ENCODE assay signal across 14 mouse cellular contexts in the genomic region with DNA sequence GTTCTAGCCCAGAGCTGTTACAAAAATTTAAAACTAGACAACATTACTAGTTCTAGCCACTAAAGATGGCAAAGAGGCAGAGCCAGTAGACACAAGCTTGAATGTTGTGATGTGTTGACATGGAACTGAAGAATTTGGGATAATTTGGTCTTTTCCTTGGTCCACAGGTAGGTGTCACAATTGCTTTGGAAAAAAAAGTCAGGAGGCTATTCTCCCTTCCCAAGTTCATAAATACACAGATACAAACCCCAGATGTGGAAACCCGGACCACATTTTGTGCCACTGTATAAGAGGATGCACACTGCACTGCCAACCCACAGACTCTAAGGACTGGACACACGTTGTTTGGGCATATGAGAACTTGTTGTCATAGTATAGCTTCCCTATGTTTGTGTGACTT. TPM values are rescaled to one million over a fixed set of nuclear protein-coding genes. Genes with fewer than 3 reads are reported as not detected.
DNase-seq lines count a peak whose midpoint lies in the region; ATAC-seq and TF ChIP-seq lines count a peak whose summit lies in the region.
"Had no signal": no experiment of that assay in that cellular context is flagged by ENCODE, and none has a peak within 500 bp of the region (broad histone marks: within the 10 kb centered on the region; RNA-seq: fewer than 3 reads in every experiment).

No protein-coding gene starts in this region.

- TF ChIP-seq POLR2A in heart, adult 2 months (IDR thresholded peaks at IDR 0.05; ENCODE audit: insufficient read depth, low read depth, low read length), result no peak

- no peak overlapping the region for H3K9ac ChIP-seq in heart, embryonic 11.5 days (ENCODE audit: low read depth, low read length)
- no peak overlapping the region for H3K9ac ChIP-seq in heart, adult 2 months (ENCODE audit: low read depth, low read length)
- H3K9ac ChIP-seq in lung, embryonic 15.5 days, result 0 out of 2 replicates have a peak overlapping the region, but pooled peaks have one; percentile 1
- 0 out of 2 replicates have a peak overlapping the region, but pooled peaks have one; percentile 2 for H3K9ac ChIP-seq in hindbrain, embryonic 15.5 days
- no peak overlapping the region for H3K9ac ChIP-seq in neural tube, embryonic 15.5 days (replicated peaks)

- no peaks in the 10 kb centered on the region for H3K9me3 ChIP-seq in heart, embryonic 11.5 days (replicated peaks; ENCODE audit: control insufficient read depth, low read length)
- no peaks in the 10 kb centered on the region for H3K9me3 ChIP-seq in lung, embryonic 15.5 days
- no peaks in the 10 kb centered on the region for H3K9me3 ChIP-seq in hindbrain, embryonic 15.5 days
- no peaks in the 10 kb centered on the region for H3K9me3 ChIP-seq in neural tube, embryonic 15.5 days (replicated peaks)

- WGBS in heart, embryonic 11.5 days (ENCODE audit: insufficient replicate concordance), result 41% methylated on average over 2 of the region's 2 CpGs
- 46% methylated on average over 2 of the region's 2 CpGs for WGBS in heart, adult 2 months
- WGBS in lung, embryonic 15.5 days, result 10% methylated on average over 2 of the region's 2 CpGs
- WGBS in hindbrain, embryonic 15.5 days, result 20% methylated on average over 2 of the region's 2 CpGs
- WGBS in neural tube, embryonic 15.5 days, result 29% methylated on average over 2 of the region's 2 CpGs

- TF ChIP-seq EP300 in heart, adult 2 months (IDR thresholded peaks at IDR 0.05; ENCODE audit: insufficient read depth, low read depth, low read length), result no peak

- intact Hi-C loops in heart, adult 2 months (cut with DNase I), result no loop called here

- TF ChIP-seq CTCF in heart, adult 2 months (IDR thresholded peaks at IDR 0.05), result no peak

- H3K36me3 ChIP-seq in heart, embryonic 11.5 days (ENCODE audit: control insufficient read depth, insufficient read depth, low read length), result no peaks in the 10 kb centered on the region
- no peaks in the 10 kb centered on the region for H3K36me3 ChIP-seq in heart, adult 2 months (ENCODE audit: control insufficient read depth, insufficient read depth, low read length)
- no peaks in the 10 kb centered on the region for H3K36me3 ChIP-seq in lung, embryonic 15.5 days
- H3K36me3 ChIP-seq in hindbrain, embryonic 15.5 days, result no peaks in the 10 kb centered on the region
- no peaks in the 10 kb centered on the region for H3K36me3 ChIP-seq in neural tube, embryonic 15.5 days

- H3K4me2 ChIP-seq in heart, embryonic 11.5 days, result peak overlapping the region; percentile 90
- H3K4me2 ChIP-seq in lung, embryonic 15.5 days, result peak overlapping the region; percentile 91
- peak overlapping the region; percentile 77 for H3K4me2 ChIP-seq in hindbrain, embryonic 15.5 days
- peak overlapping the region; percentile 75; the same call in 1 of the 2 replicates for H3K4me2 ChIP-seq in neural tube, embryonic 15.5 days

- H3K4me3 ChIP-seq in heart, embryonic 11.5 days (ENCODE audit: low read depth, low read length), result 0 out of 2 replicates have a peak overlapping the region, but pooled peaks have one; percentile 5
- no peak overlapping the region for H3K4me3 ChIP-seq in heart, adult 2 months
- H3K4me3 ChIP-seq in lung, embryonic 15.5 days, result peak overlapping the region; percentile 62
- peak overlapping the region; percentile 69 for H3K4me3 ChIP-seq in hindbrain, embryonic 15.5 days
- 0 out of 2 replicates have a peak overlapping the region, but pooled peaks have one; percentile 49 for H3K4me3 ChIP-seq in neural tube, embryonic 15.5 days (replicated peaks)

- peaks cover 83% of the 10 kb centered on the region for H3K27me3 ChIP-seq in heart, embryonic 11.5 days (ENCODE audit: control insufficient read depth, insufficient read depth, low read length)
- peaks cover 16% of the 10 kb centered on the region for H3K27me3 ChIP-seq in heart, adult 2 months (ENCODE audit: control insufficient read depth, insufficient read depth, low read length)
- peaks cover 93% of the 10 kb centered on the region for H3K27me3 ChIP-seq in lung, embryonic 15.5 days
- H3K27me3 ChIP-seq in hindbrain, embryonic 15.5 days, result peaks cover 40% of the 10 kb centered on the region
- H3K27me3 ChIP-seq in neural tube, embryonic 15.5 days (replicated peaks), result peaks cover 61% of the 10 kb centered on the region
- H3K27me3 ChIP-seq: CH12.LX had no signal

- no peaks in the 10 kb centered on the region; the same call in 1 of the 2 replicates for H3K4me1 ChIP-seq in heart, embryonic 11.5 days (ENCODE audit: control insufficient read depth, insufficient read depth, low read length)
- no peaks in the 10 kb centered on the region for H3K4me1 ChIP-seq in heart, adult 2 months (ENCODE audit: control insufficient read depth, insufficient read depth, low read length)
- H3K4me1 ChIP-seq in lung, embryonic 15.5 days, result peaks cover 10% of the 10 kb centered on the region
- peaks cover 27% of the 10 kb centered on the region for H3K4me1 ChIP-seq in hindbrain, embryonic 15.5 days (replicated peaks)
- peaks cover 35% of the 10 kb centered on the region for H3K4me1 ChIP-seq in neural tube, embryonic 15.5 days

- H3K27ac ChIP-seq in heart, embryonic 11.5 days (ENCODE audit: low read depth, low read length), result no peak overlapping the region
- no peak overlapping the region for H3K27ac ChIP-seq in heart, adult 2 months
- H3K27ac ChIP-seq in lung, embryonic 15.5 days, result peak overlapping the region; percentile 5; the same call in 1 of the 2 replicates
- H3K27ac ChIP-seq in hindbrain, embryonic 15.5 days (replicated peaks), result 0 out of 2 replicates have a peak overlapping the region, but pooled peaks have one; percentile 27
- H3K27ac ChIP-seq in neural tube, embryonic 15.5 days (replicated peaks), result no peak overlapping the region

- ATAC-seq in heart, embryonic 11.5 days (replicated peaks; ENCODE audit: insufficient number of reproducible peaks, low FRiP score, low TSS enrichment), result no peak
- no peak for ATAC-seq in lung, embryonic 15.5 days (ENCODE audit: borderline replicate concordance, extremely low read depth, low FRiP score, low TSS enrichment)
- no peak for ATAC-seq in hindbrain, embryonic 15.5 days (ENCODE audit: low FRiP score, low read depth)
- ATAC-seq in neural tube, embryonic 15.5 days (ENCODE audit: low FRiP score), result no peak

- no peak for DNase-seq in heart, adult 2 months
- DNase-seq in lung, postnatal 25 days (ENCODE audit: low spot score), result no peak
- DNase-seq in spleen, adult 18-20 months, result no peak
- DNase-seq in gastrocnemius, postnatal 25 days, result no peak
- DNase-seq: gastrocnemius, postnatal 36 days; kidney, postnatal 36 days; liver; right cerebral cortex, postnatal 25 days; thymus, adult 18-20 months had no signal

- H3K79me2 ChIP-seq in heart, adult 2 months (replicated peaks; ENCODE audit: control insufficient read depth, insufficient read depth, low read length), result no peaks in the 10 kb centered on the region

RNA-seq across cellular contexts. Expression of a gene that starts 4.5 kb away (rescaled TPM):
- polyA plus RNA-seq in heart, embryonic 11.5 days (2014; fragmentation: Nextera tagmentation; extraction: Ambion mirVana), result 11.0 and 13.3 TPM in 2 replicates
- 1 to 10 TPM; 4.5 to 4.8 TPM for total RNA-seq in heart, adult 2 months (2021)
- 3.8 and 4.5 TPM in 2 replicates for polyA plus RNA-seq in heart, adult 2 months (2012; rRNA removed)
- polyA plus RNA-seq in lung, embryonic 15.5 days (2015; fragmentation: Nextera tagmentation; extraction: Ambion mirVana), result 31.7 and 33.5 TPM in 2 replicates
- 34.6 and 37.3 TPM in 2 replicates for polyA plus RNA-seq in hindbrain, embryonic 15.5 days (2015; fragmentation: Nextera tagmentation; extraction: Ambion mirVana)
- 8.1 and 11.4 TPM in 2 replicates for polyA plus RNA-seq in neural tube, embryonic 15.5 days (2015; fragmentation: Nextera tagmentation; extraction: Ambion mirVana)
- total RNA-seq in gastrocnemius, postnatal 25 days (2021), result not detected
- total RNA-seq: CH12.LX; gastrocnemius, postnatal 36 days had no signal

Comparison
In these comparisons a context has a peak if more than half of its experiments do, and no peak if none do; other contexts are left out.
1. H3K27ac ChIP-seq: peak in lung, embryonic 15.5 days (single experiment) and hindbrain, embryonic 15.5 days (single experiment); none in heart, embryonic 11.5 days (single experiment), heart, adult 2 months (single experiment) and neural tube, embryonic 15.5 days (single experiment).
2. H3K9ac ChIP-seq: peak in lung, embryonic 15.5 days (single experiment) and hindbrain, embryonic 15.5 days (single experiment); none in heart, embryonic 11.5 days (single experiment), heart, adult 2 months (single experiment) and neural tube, embryonic 15.5 days (single experiment).
3. Peak in every context shown above with its lines, with median percentiles within 50 percentile points of each other: H3K4me2 ChIP-seq.